Comparison of ENCODE assay signal across 16 mouse cellular contexts in the genomic region with DNA sequence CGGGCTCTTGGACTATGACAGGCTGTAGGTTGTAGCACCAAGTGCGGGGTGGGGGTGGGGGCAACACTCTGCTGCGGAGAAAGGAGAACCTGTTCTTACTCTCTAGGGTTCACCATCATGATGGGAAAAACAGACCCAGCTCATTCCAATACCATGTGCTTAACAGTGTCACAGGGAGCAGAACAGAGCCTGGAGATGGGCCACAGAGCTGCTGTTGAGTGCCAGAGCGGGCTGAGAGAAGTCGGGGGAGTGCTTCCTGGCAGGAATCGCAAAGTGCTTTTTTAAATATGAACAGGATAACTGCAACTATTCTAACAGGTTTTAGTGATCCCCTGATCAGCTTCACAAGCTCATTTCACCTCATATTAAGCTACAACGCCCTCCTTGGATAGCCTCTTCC.
A peak's percentile ranks its signal among the peaks of the same experiment; 100 is the strongest.
DNase-seq lines count a peak whose midpoint lies in the region; ATAC-seq and TF ChIP-seq lines count a peak whose summit lies in the region.
"Had no signal": no experiment of that assay in that cellular context is flagged by ENCODE, and none has a peak within 500 bp of the region (broad histone marks: within the 10 kb centered on the region; RNA-seq: fewer than 3 reads in every experiment).

No protein-coding gene starts in this region.

- no peaks in the 10 kb centered on the region for H3K27me3 ChIP-seq in limb, embryonic 15.5 days
- H3K27me3 ChIP-seq in liver, postnatal 0 days (ENCODE audit: insufficient read depth, low read length): no peaks in the 10 kb centered on the region
- H3K27me3 ChIP-seq: midbrain, embryonic 12.5 days; Patski had no signal

- no peak overlapping the region for H3K9ac ChIP-seq in limb, embryonic 15.5 days
- no peak overlapping the region for H3K9ac ChIP-seq in liver, postnatal 0 days (replicated peaks)
- H3K9ac ChIP-seq: hindbrain, embryonic 14.5 days; midbrain, embryonic 12.5 days had no signal

- no peak for TF ChIP-seq CTCF in layer of hippocampus, adult 2 months (conservative IDR thresholded peaks at IDR 0.05)
- no peak for TF ChIP-seq CTCF in gastrocnemius, adult 2 months (IDR thresholded peaks at IDR 0.05)
- TF ChIP-seq CTCF in liver, postnatal 0 days (IDR thresholded peaks at IDR 0.05; ENCODE audit: low read depth): no peak

- H3K27ac ChIP-seq in layer of hippocampus, adult 2 months: peak overlapping the region; percentile 71
- peak overlapping the region; percentile 66 for H3K27ac ChIP-seq in gastrocnemius, adult 2 months
- H3K27ac ChIP-seq in limb, embryonic 15.5 days: peak overlapping the region; percentile 35; the same call in 1 of the 2 replicates
- no peak overlapping the region for H3K27ac ChIP-seq in liver, postnatal 0 days (ENCODE audit: low read depth)
- H3K27ac ChIP-seq: hindbrain, embryonic 14.5 days; midbrain, embryonic 12.5 days had no signal

- H3K4me2 ChIP-seq in limb, embryonic 15.5 days: no peak overlapping the region
- H3K4me2 ChIP-seq in liver, postnatal 0 days (ENCODE audit: low read depth, low read length): no peak overlapping the region
- H3K4me2 ChIP-seq: hindbrain, embryonic 14.5 days; midbrain, embryonic 12.5 days had no signal

- peak; percentile 58; the same call in 1 of the 2 replicates for ATAC-seq in limb, embryonic 15.5 days (ENCODE audit: insufficient number of reproducible peaks, low FRiP score, low TSS enrichment, low read depth)
- ATAC-seq in liver, postnatal 0 days: no peak
- ATAC-seq: Patski had no signal

- no peaks in the 10 kb centered on the region for H3K9me3 ChIP-seq in limb, embryonic 15.5 days
- no peaks in the 10 kb centered on the region for H3K9me3 ChIP-seq in liver, postnatal 0 days (ENCODE audit: low read length)
- H3K9me3 ChIP-seq: midbrain, embryonic 12.5 days had no signal

- WGBS in limb, embryonic 15.5 days: 63% methylated on average over 7 of the region's 7 CpGs
- 77% methylated on average over 7 of the region's 7 CpGs for WGBS in liver, postnatal 0 days (ENCODE audit: insufficient replicate concordance)

- H3K4me3 ChIP-seq in layer of hippocampus, adult 2 months: no peak overlapping the region
- no peak overlapping the region for H3K4me3 ChIP-seq in gastrocnemius, adult 2 months
- no peak overlapping the region for H3K4me3 ChIP-seq in limb, embryonic 15.5 days
- no peak overlapping the region for H3K4me3 ChIP-seq in liver, postnatal 0 days (ENCODE audit: low read depth, low read length)
- H3K4me3 ChIP-seq: midbrain, embryonic 12.5 days; myocyte had no signal

- intact Hi-C loops in gastrocnemius, adult 2 months (cut with DNase I): no loop called here

- TF ChIP-seq EP300 in liver, postnatal 0 days (IDR thresholded peaks at IDR 0.05; ENCODE audit: low read depth): no peak

- H3K4me1 ChIP-seq in limb, embryonic 15.5 days: no peaks in the 10 kb centered on the region
- H3K4me1 ChIP-seq in liver, postnatal 0 days (ENCODE audit: insufficient read depth): no peaks in the 10 kb centered on the region
- H3K4me1 ChIP-seq: midbrain, embryonic 12.5 days had no signal

- H3K36me3 ChIP-seq in limb, embryonic 15.5 days: no peaks in the 10 kb centered on the region
- H3K36me3 ChIP-seq in liver, postnatal 0 days (replicated peaks; ENCODE audit: insufficient read depth, low read length): no peaks in the 10 kb centered on the region

- DNase-seq in embryo, embryonic 10.5 days (ENCODE audit: low spot score): peak; percentile 5
- DNase-seq in embryo, embryonic 11 days: no peak
- DNase-seq in layer of hippocampus, adult 2 months (ENCODE audit: low spot score in 2 of 2): peak in 1 of 2 experiments; percentile 51
- DNase-seq in layer of hippocampus, adult 8-10 months (ENCODE audit: low spot score in 2 of 2): no peak
- peak; percentile 64 for DNase-seq in gastrocnemius, adult 2 months
- no peak for DNase-seq in liver, postnatal 0 days
- no peak for DNase-seq in cerebellum, adult 18-20 months
- DNase-seq: cerebellum, adult 9-11 months; kidney, adult 11 months; kidney, postnatal 25 days; right cerebral cortex, postnatal 4 days had no signal

Comparison
In these comparisons a context has a peak if more than half of its experiments do, and no peak if none do; other contexts are left out.
1. DNase-seq: peak in embryo, embryonic 10.5 days (single experiment) and gastrocnemius, adult 2 months (single experiment); none in embryo, embryonic 11 days (single experiment), layer of hippocampus, adult 8-10 months (0 of 2), liver, postnatal 0 days (single experiment) and cerebellum, adult 18-20 months (0 of 2).